In the genomic region with DNA sequence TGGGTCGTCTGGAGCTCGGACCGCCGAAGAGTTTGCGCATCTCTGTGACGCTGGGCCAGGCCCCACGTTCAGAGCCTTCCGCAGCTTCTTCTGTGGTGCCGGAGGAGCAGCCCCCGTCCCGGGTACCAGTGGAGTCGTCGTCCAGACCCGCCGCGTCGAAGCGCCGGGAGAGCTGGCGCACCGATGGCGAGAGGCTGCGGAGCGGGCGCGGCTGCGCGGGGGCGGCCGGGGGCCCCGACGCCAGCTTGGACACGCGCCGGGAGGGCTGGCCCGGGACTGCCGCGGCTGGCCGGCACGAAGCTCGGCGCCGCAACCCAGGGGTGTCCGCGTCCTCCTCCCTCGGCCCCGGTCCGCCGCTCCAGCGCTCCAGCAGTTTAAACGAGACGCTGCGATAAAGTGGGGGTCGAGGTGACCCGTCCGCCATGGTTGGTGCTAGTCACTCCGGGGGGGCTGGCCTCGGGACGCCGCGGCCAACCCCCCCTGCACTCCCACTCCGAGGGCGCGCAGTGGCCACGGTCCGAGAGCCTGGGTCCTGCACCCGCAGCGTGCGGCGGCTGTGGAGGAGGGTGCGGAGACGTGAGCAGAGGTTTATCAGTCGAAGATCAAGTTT, we compare ENCODE assay signal across 8 mouse cellular contexts. TPM values are rescaled to one million over a fixed set of nuclear protein-coding genes. Genes with fewer than 3 reads are reported as not detected.
DNase-seq lines count a peak whose midpoint lies in the region; ATAC-seq and TF ChIP-seq lines count a peak whose summit lies in the region.

No protein-coding gene starts in this region.

- H3K27me3 ChIP-seq in C2C12 (ENCODE audit: control insufficient read depth, insufficient read depth, insufficient read length): no peaks in the 10 kb centered on the region
- peaks cover 5% of the 10 kb centered on the region; the same call in 1 of the 2 replicates for H3K27me3 ChIP-seq in forebrain, embryonic 15.5 days
- no peaks in the 10 kb centered on the region for H3K27me3 ChIP-seq in kidney, embryonic 16.5 days (ENCODE audit: insufficient read depth, low read length)
- peaks cover 31% of the 10 kb centered on the region for H3K27me3 ChIP-seq in midbrain, postnatal 0 days (ENCODE audit: insufficient read depth, low read length)

- H3K4me3 ChIP-seq in C2C12 (ENCODE audit: insufficient read depth, poor library complexity, severe bottlenecking): peak overlapping the region; percentile 76
- peak overlapping the region; percentile 55 for H3K4me3 ChIP-seq in forebrain, embryonic 15.5 days
- peak overlapping the region; percentile 88 for H3K4me3 ChIP-seq in kidney, embryonic 16.5 days (ENCODE audit: low read length)
- peak overlapping the region; percentile 46 for H3K4me3 ChIP-seq in midbrain, postnatal 0 days (ENCODE audit: low read depth, low read length)

- no peak for TF ChIP-seq CTCF in C2C12 (IDR thresholded peaks at IDR 0.05; ENCODE audit: control insufficient read depth, insufficient read depth, insufficient read length)
- no peak for TF ChIP-seq CTCF in midbrain, postnatal 0 days (IDR thresholded peaks at IDR 0.05)

- H3K4me2 ChIP-seq in forebrain, embryonic 15.5 days (replicated peaks): peak overlapping the region; percentile 89
- peak overlapping the region; percentile 86 for H3K4me2 ChIP-seq in kidney, embryonic 16.5 days (replicated peaks; ENCODE audit: low read depth, low read length)
- peak overlapping the region; percentile 81 for H3K4me2 ChIP-seq in midbrain, postnatal 0 days (ENCODE audit: low read depth, low read length, poor library complexity, severe bottlenecking)

- peaks cover 54% of the 10 kb centered on the region for H3K79me2 ChIP-seq in C2C12 (ENCODE audit: control insufficient read depth, insufficient read depth)

- H3ac ChIP-seq in C2C12 (ENCODE audit: control insufficient read depth, insufficient read length, low read depth): peak overlapping the region; percentile 85

- ATAC-seq in forebrain, embryonic 15.5 days (replicated peaks): peak; percentile 8
- peak; percentile 21 for ATAC-seq in kidney, embryonic 16.5 days (ENCODE audit: low FRiP score, low TSS enrichment)
- peak; percentile 7; the same call in 1 of the 2 replicates for ATAC-seq in midbrain, postnatal 0 days (ENCODE audit: low FRiP score)
- no peak for ATAC-seq in erythroid progenitor cell, adult 5-6 weeks (replicated peaks; ENCODE audit: low FRiP score, poor library complexity, severe bottlenecking)

- H3K4me1 ChIP-seq in forebrain, embryonic 15.5 days: peaks cover 59% of the 10 kb centered on the region
- H3K4me1 ChIP-seq in kidney, embryonic 16.5 days (ENCODE audit: insufficient read depth, low read length): peaks cover 49% of the 10 kb centered on the region
- 0 out of 2 replicates have a peak, but pooled peaks cover 6% of the 10 kb centered on the region for H3K4me1 ChIP-seq in midbrain, postnatal 0 days (ENCODE audit: insufficient read depth, low read length)

- H3K27ac ChIP-seq in forebrain, embryonic 15.5 days (replicated peaks): peak overlapping the region; percentile 81
- H3K27ac ChIP-seq in kidney, embryonic 16.5 days (ENCODE audit: low read length): peak overlapping the region; percentile 100
- H3K27ac ChIP-seq in midbrain, postnatal 0 days (ENCODE audit: low read depth, low read length): peak overlapping the region; percentile 43

- peaks cover 42% of the 10 kb centered on the region for H3K79me3 ChIP-seq in C2C12 (ENCODE audit: low read depth)

- no peaks in the 10 kb centered on the region for H3K9me3 ChIP-seq in forebrain, embryonic 15.5 days
- no peaks in the 10 kb centered on the region for H3K9me3 ChIP-seq in kidney, embryonic 16.5 days (ENCODE audit: low read length)
- no peaks in the 10 kb centered on the region for H3K9me3 ChIP-seq in midbrain, postnatal 0 days (ENCODE audit: low read length)

- H3K36me3 ChIP-seq in C2C12 (ENCODE audit: control insufficient read depth, insufficient read depth): no peaks in the 10 kb centered on the region
- H3K36me3 ChIP-seq in forebrain, embryonic 15.5 days: no peaks in the 10 kb centered on the region
- H3K36me3 ChIP-seq in kidney, embryonic 16.5 days (ENCODE audit: insufficient read depth, low read length): peaks cover 3% of the 10 kb centered on the region; the same call in 1 of the 2 replicates
- no peaks in the 10 kb centered on the region for H3K36me3 ChIP-seq in midbrain, postnatal 0 days (ENCODE audit: insufficient read depth, low read length)

- WGBS in forebrain, embryonic 15.5 days: under 1% methylated on average over 73 of the region's 73 CpGs
- under 1% methylated on average over 65 of the region's 73 CpGs for WGBS in kidney, embryonic 16.5 days
- WGBS in midbrain, postnatal 0 days: 1% methylated on average over 48 of the region's 73 CpGs

- peak overlapping the region; percentile 50 for H3K9ac ChIP-seq in forebrain, embryonic 15.5 days (replicated peaks)
- peak overlapping the region; percentile 99 for H3K9ac ChIP-seq in kidney, embryonic 16.5 days (replicated peaks; ENCODE audit: low read length)
- H3K9ac ChIP-seq in midbrain, postnatal 0 days (replicated peaks; ENCODE audit: low read length, poor library complexity, severe bottlenecking): peak overlapping the region; percentile 50

- DNase-seq in embryo, embryonic 11 days: peak; percentile 58
- no peak for DNase-seq in embryo, embryonic 10 days (ENCODE audit: low spot score)
- DNase-seq in midbrain, postnatal 0 days (ENCODE audit: low spot score): no peak
- no peak for DNase-seq in layer of hippocampus, adult 8-10 months (ENCODE audit: low spot score in 2 of 2)

TF ChIP-seq in C2C12, 6 proteins besides CTCF, POLR2A, EP300 and RAD21:
- TF ChIP-seq MYOD1 (IDR thresholded peaks at IDR 0.05; ENCODE audit: control insufficient read depth, insufficient read length, low read depth): no peak
- no peak for TF ChIP-seq FOSL1 (IDR thresholded peaks at IDR 0.05; ENCODE audit: insufficient read depth, low read length, poor library complexity, severe bottlenecking)
- no peak for TF ChIP-seq MYOG (IDR thresholded peaks at IDR 0.05; ENCODE audit: control insufficient read depth, extremely low read depth, insufficient read length)
- no peak for TF ChIP-seq USF1 (IDR thresholded peaks at IDR 0.05; ENCODE audit: low read depth)
- TF ChIP-seq CEBPB (IDR thresholded peaks at IDR 0.05; ENCODE audit: low read depth): no peak
- TF ChIP-seq MAX (IDR thresholded peaks at IDR 0.05): no peak

RNA-seq across cellular contexts. Expression of a gene that starts 0.5 kb away (rescaled TPM):
- 35.4 TPM for polyA plus RNA-seq in C2C12 (2012; fragmentation: generic; extraction: Trizol)
- polyA plus RNA-seq in forebrain, embryonic 15.5 days (2015; fragmentation: Nextera tagmentation; extraction: Ambion mirVana): 7.3 and 7.6 TPM in 2 replicates
- polyA plus RNA-seq in kidney, embryonic 16.5 days (2015; fragmentation: Nextera tagmentation; extraction: Ambion mirVana): 10.7 and 10.8 TPM in 2 replicates
- total RNA-seq in midbrain, postnatal 0 days (2014; rRNA removed): 77.6 and 89.1 TPM in 2 replicates
- polyA plus RNA-seq in midbrain, postnatal 0 days (2015; fragmentation: Nextera tagmentation; extraction: Ambion mirVana): 16.3 and 16.7 TPM in 2 replicates
- total RNA-seq in layer of hippocampus, adult 8-10 months (2022): 100 to 1,000 TPM; 149 to 173 (median 162) TPM
- total RNA-seq in erythroid progenitor cell, adult 5-6 weeks (2015; ENCODE audit: low replicate concordance): 0.42 TPM in 1 of 2 replicates, not detected in the other
- total RNA-seq in erythroid progenitor cell, adult 5-6 weeks (2017; ENCODE audit: low replicate concordance): 0.08 TPM in 1 of 2 replicates, not detected in the other

RNA-seq across cellular contexts. Expression of a gene that starts 43.0 kb away (rescaled TPM):
- polyA plus RNA-seq in C2C12 (2012; fragmentation: generic; extraction: Trizol): 0.04 TPM
- 2.2 and 2.7 TPM in 2 replicates for polyA plus RNA-seq in forebrain, embryonic 15.5 days (2015; fragmentation: Nextera tagmentation; extraction: Ambion mirVana)
- 4.8 and 5.2 TPM in 2 replicates for polyA plus RNA-seq in kidney, embryonic 16.5 days (2015; fragmentation: Nextera tagmentation; extraction: Ambion mirVana)
- total RNA-seq in midbrain, postnatal 0 days (2014; rRNA removed): 2.0 and 4.3 TPM in 2 replicates
- polyA plus RNA-seq in midbrain, postnatal 0 days (2015; fragmentation: Nextera tagmentation; extraction: Ambion mirVana): 2.7 and 3.3 TPM in 2 replicates
- total RNA-seq in layer of hippocampus, adult 8-10 months (2022): 1 to 10 TPM; 3.1 to 8.7 (median 6.5) TPM
- total RNA-seq in erythroid progenitor cell, adult 5-6 weeks (2015; ENCODE audit: low replicate concordance): 2.9 and 5.0 TPM in 2 replicates
- total RNA-seq in erythroid progenitor cell, adult 5-6 weeks (2017; ENCODE audit: low replicate concordance): 0.64 and 1.7 TPM in 2 replicates

Comparison
In these comparisons a context has a peak if more than half of its experiments do, and no peak if none do; other contexts are left out.
1. H3K27ac ChIP-seq: peak in every context shown above with its lines; median percentile 100 in kidney, embryonic 16.5 days; 81 in forebrain, embryonic 15.5 days; 43 in midbrain, postnatal 0 days.